Mouse (Mus musculus): ENCODE results near the gene Wscd2.

DNA sequence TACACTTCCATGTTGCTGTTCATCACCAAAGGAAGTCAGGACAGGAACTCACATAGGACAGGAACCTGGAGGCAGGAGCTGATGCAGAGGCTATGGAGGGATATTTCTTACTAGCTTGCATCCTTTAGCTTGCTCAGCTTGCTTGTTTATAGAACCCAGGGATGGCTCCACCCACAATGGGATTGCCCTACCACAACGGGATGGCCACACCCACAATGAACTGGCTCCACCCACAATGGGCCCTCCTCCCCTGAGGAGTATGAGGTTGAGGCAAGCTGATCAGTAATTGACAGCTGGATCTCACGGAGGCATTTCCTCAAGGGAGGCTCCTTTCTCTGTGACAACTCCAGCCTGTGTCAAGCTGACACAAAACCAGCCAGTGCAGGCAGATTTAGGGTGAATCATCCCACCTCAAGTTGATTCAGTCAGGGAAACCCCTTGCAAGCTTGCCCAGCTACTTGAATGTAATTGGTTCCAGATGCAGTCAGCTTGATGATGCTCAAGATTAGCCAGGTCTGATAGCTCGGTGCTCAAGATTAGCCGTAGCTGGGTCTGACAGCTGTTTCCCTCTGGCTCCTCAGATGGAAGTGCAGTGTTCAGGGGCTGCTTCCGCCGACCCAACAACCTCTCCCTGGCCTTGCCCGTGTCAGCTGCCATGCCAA, 80.1 kb downstream of the Wscd2 start:
- no peak for TF ChIP-seq CTCF (IDR thresholded peaks at IDR 0.05; ENCODE audit: extremely low read depth, insufficient read length, insufficient replicate concordance, low read depth, low read length)
- no peak for TF ChIP-seq POLR2A (IDR thresholded peaks at IDR 0.05; ENCODE audit: low read depth, low read length)
